Comparison of ENCODE assay signal across 10 mouse cellular contexts in genomic region chr12:82226311-82227066, GRCm38 (mm10). TPM values are rescaled to one million over a fixed set of nuclear protein-coding genes. Genes with fewer than 3 reads are reported as not detected.
DNase-seq lines count a peak whose midpoint lies in the region; ATAC-seq and TF ChIP-seq lines count a peak whose summit lies in the region.
"Had no signal": no experiment of that assay in that cellular context is flagged by ENCODE, and none has a peak within 500 bp of the region (broad histone marks: within the 10 kb centered on the region; RNA-seq: fewer than 3 reads in every experiment).

No protein-coding gene starts in this region.

- H3K4me2 ChIP-seq in heart, embryonic 16.5 days (ENCODE audit: low read depth, low read length): no peak overlapping the region; the same call in 1 of the 2 replicates
- H3K4me2 ChIP-seq in stomach, postnatal 0 days (replicated peaks; ENCODE audit: low read depth): no peak overlapping the region

- no peak for TF ChIP-seq POLR2A in spleen, adult 2 months (IDR thresholded peaks at IDR 0.05; ENCODE audit: low read depth, low read length)

- H3K4me3 ChIP-seq in heart, embryonic 16.5 days (ENCODE audit: low read length): no peak overlapping the region
- no peak overlapping the region for H3K4me3 ChIP-seq in spleen, adult 2 months (ENCODE audit: extremely low read depth, insufficient read depth, insufficient read length)
- H3K4me3 ChIP-seq in stomach, postnatal 0 days (ENCODE audit: low read depth, low read length): no peak overlapping the region

- ATAC-seq in heart, embryonic 16.5 days (replicated peaks; ENCODE audit: extremely low read depth, insufficient read depth, low FRiP score): no peak
- peak; percentile 52 for ATAC-seq in inflammation-experienced regulatory T-cells, adult 6 months
- ATAC-seq in stomach, postnatal 0 days (ENCODE audit: low FRiP score, low TSS enrichment): no peak

- no peak for TF ChIP-seq CTCF in spleen, adult 2 months (IDR thresholded peaks at IDR 0.05; ENCODE audit: extremely low read depth, insufficient read depth, insufficient read length, insufficient replicate concordance)
- no peak for TF ChIP-seq CTCF in stomach, postnatal 0 days (IDR thresholded peaks at IDR 0.05; ENCODE audit: low read depth)

- H3K9ac ChIP-seq in heart, embryonic 16.5 days (ENCODE audit: low read length): no peak overlapping the region
- H3K9ac ChIP-seq in stomach, postnatal 0 days (ENCODE audit: low read length): no peak overlapping the region

- no peak for DNase-seq in heart, adult 8-10 months (ENCODE audit: low spot score)
- no peak for DNase-seq in spleen, adult 2 months (ENCODE audit: low read depth in 1 of 2, low spot score in 2 of 2)
- DNase-seq in spleen, adult 12 weeks (ENCODE audit: low spot score): no peak
- no peak for DNase-seq in stomach, postnatal 0 days (ENCODE audit: low spot score)
- no peak for DNase-seq in cerebellum, postnatal 14 days
- no peak for DNase-seq in right cerebral cortex, adult 2 months (ENCODE audit: low spot score in 2 of 2)
- DNase-seq: heart, postnatal 14 days; kidney, adult 8-10 months had no signal

- H3K4me1 ChIP-seq in heart, embryonic 16.5 days (ENCODE audit: control insufficient read depth, insufficient read depth, low read length): peaks cover 35% of the 10 kb centered on the region
- peaks cover 20% of the 10 kb centered on the region for H3K4me1 ChIP-seq in spleen, adult 2 months (ENCODE audit: control insufficient read depth, insufficient read depth, insufficient read length)
- H3K4me1 ChIP-seq in stomach, postnatal 0 days (replicated peaks; ENCODE audit: control insufficient read depth, insufficient read depth): no peaks in the 10 kb centered on the region; the same call in 1 of the 2 replicates

- TF ChIP-seq EP300 in stomach, postnatal 0 days (optimal IDR thresholded peaks at IDR 0.05): no peak

- no peaks in the 10 kb centered on the region for H3K36me3 ChIP-seq in heart, embryonic 16.5 days (ENCODE audit: control insufficient read depth, insufficient read depth)
- no peaks in the 10 kb centered on the region for H3K36me3 ChIP-seq in spleen, adult 2 months (ENCODE audit: control insufficient read depth, insufficient read depth, low read length)
- no peaks in the 10 kb centered on the region for H3K36me3 ChIP-seq in stomach, postnatal 0 days (ENCODE audit: control insufficient read depth, insufficient read depth, low read length)

- H3K27ac ChIP-seq in heart, embryonic 16.5 days (ENCODE audit: low read length): peak overlapping the region; percentile 41; the same call in 1 of the 2 replicates
- peak overlapping the region; percentile 78 for H3K27ac ChIP-seq in spleen, adult 2 months (ENCODE audit: insufficient read depth, low read length)
- 0 out of 2 replicates have a peak overlapping the region, but pooled peaks have one; percentile 24 for H3K27ac ChIP-seq in stomach, postnatal 0 days (replicated peaks)

- H3K27me3 ChIP-seq in heart, embryonic 16.5 days (ENCODE audit: control insufficient read depth, insufficient read depth, low read length): no peaks in the 10 kb centered on the region
- no peaks in the 10 kb centered on the region for H3K27me3 ChIP-seq in spleen, adult 2 months (ENCODE audit: control insufficient read depth, insufficient read depth, low read length)
- no peaks in the 10 kb centered on the region for H3K27me3 ChIP-seq in stomach, postnatal 0 days (ENCODE audit: control insufficient read depth, insufficient read depth, low read length)

- no peaks in the 10 kb centered on the region for H3K9me3 ChIP-seq in heart, embryonic 16.5 days (replicated peaks; ENCODE audit: control insufficient read depth, low read length)
- no peaks in the 10 kb centered on the region for H3K9me3 ChIP-seq in stomach, postnatal 0 days (ENCODE audit: control insufficient read depth, low read length)

- 60% methylated on average over 6 of the region's 6 CpGs for WGBS in heart, embryonic 16.5 days
- WGBS in spleen, adult 2 months: 57% methylated on average over 6 of the region's 6 CpGs
- 61% methylated on average over 6 of the region's 6 CpGs for WGBS in stomach, postnatal 0 days

RNA-seq across cellular contexts. Expression of gene Sipa1l1, which starts 57.4 kb away (rescaled TPM):
- polyA plus RNA-seq in heart, embryonic 16.5 days (2015; fragmentation: Nextera tagmentation; extraction: Ambion mirVana): 19.8 and 21.2 TPM in 2 replicates
- total RNA-seq in heart, adult 8-10 months (2022): 10 to 100 TPM in 1 of 4 experiments, 1 to 10 TPM in 3; 8.3 to 11.1 (median 9.4) TPM
- 16.4 and 17.1 TPM in 2 replicates for polyA plus RNA-seq in spleen, adult 2 months (2012; rRNA removed)
- polyA plus RNA-seq in inflammation-experienced regulatory T-cells, adult 6 months (2017; shearing (Covaris generic)): 10 to 100 TPM; 24.7 to 30.0 (median 28.7) TPM
- 9.2 and 9.7 TPM in 2 replicates for polyA plus RNA-seq in stomach, postnatal 0 days (2015; fragmentation: Nextera tagmentation; extraction: Ambion mirVana)

Comparison
In these comparisons a context has a peak if more than half of its experiments do, and no peak if none do; other contexts are left out.
1. H3K27ac ChIP-seq: peak in every context shown above with its lines; median percentile 78 in spleen, adult 2 months; 41 in heart, embryonic 16.5 days; 24 in stomach, postnatal 0 days.